Mouse (Mus musculus): Measurements from ENCODE around the gene Ascc2.

DNA sequence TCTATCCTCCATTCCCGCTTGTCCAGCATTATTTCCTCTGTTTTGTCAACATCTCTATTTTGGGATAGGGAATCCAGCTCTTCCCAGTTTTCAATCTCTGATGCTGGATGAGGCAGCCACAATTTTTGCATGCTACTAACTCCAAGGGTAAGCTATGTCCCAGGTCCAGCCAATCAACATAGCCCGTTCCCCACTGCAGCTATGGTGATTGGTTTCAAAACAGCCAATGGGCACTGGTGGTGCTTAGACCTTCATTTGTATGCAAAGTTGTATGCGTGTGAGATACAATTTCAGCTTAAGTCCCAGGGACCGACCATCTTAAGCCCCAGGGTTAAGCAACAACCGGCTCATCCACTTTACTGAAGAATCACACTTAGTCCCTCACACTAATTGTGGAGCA lies 14.6 kb upstream of the Ascc2 start:
- TF ChIP-seq GATA1 (IDR thresholded peaks at IDR 0.05; ENCODE audit: borderline replicate concordance, low read length), result no peak
- TF ChIP-seq FLI1 (IDR thresholded peaks at IDR 0.05; ENCODE audit: low read length), result no peak

Data from megakaryocyte, embryonic 14.5 days (primary cell).